Mouse (Mus musculus): ENCODE measurements around the gene Six3. TPM values are rescaled to one million over a fixed set of nuclear protein-coding genes. Genes with fewer than 3 reads are reported as not detected.

Six3 gene
- polyA plus RNA-seq (2012; rRNA removed): 0.74 and 1.2 TPM in 2 replicates

GRCm38 (mm10) chr17:85613266-85613860 lies at the start of gene Six3:
Gene Six3 (plus strand): TSS chr17:85613608.
- no peak for DNase-seq (ENCODE audit: extremely low spot score in 1 of 2, low spot score in 1 of 2)

GRCm38 (mm10) chr17:85564107-85564506 lies 49.3 kb upstream of the Six3 start:
- no peak for DNase-seq (ENCODE audit: extremely low spot score in 1 of 2, low spot score in 1 of 2)

DNA sequence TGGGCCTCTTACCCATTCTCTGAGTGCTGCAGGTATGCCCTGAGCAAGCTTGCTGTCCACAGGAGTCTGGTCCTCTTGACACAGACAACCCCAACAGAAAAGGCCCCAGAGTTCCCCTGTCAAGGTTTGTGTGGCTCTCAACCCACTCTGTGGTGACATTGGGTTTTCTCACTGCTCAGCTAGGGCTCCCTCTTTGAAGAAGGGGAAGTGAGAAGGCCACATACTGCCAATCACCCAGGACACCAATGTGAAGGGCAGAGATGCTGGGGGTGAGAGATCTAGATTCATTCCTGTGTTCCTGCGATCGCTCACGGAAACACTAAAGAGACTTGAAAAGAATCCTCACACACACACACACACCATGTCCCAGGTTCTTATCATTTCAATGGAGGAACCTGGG lies 39.4 kb upstream of the Six3 start:
- DNase-seq (ENCODE audit: extremely low spot score in 1 of 2, low spot score in 1 of 2): no peak

GRCm38 (mm10) chr17:85578290-85578689 lies 35.1 kb upstream of the Six3 start:
- no peak for DNase-seq (ENCODE audit: extremely low spot score in 1 of 2, low spot score in 1 of 2)

GRCm38 (mm10) chr17:85579350-85579749 lies 34.1 kb upstream of the Six3 start:
- DNase-seq (ENCODE audit: extremely low spot score in 1 of 2, low spot score in 1 of 2): no peak

- no peak for DNase-seq (ENCODE audit: extremely low spot score in 1 of 2, low spot score in 1 of 2)
Measured at GRCm38 (mm10) chr17:85580221-85580620, 33.2 kb upstream of the Six3 start.

- DNase-seq (ENCODE audit: extremely low spot score in 1 of 2, low spot score in 1 of 2): no peak
Measured at GRCm38 (mm10) chr17:85584170-85584569, 29.2 kb upstream of the Six3 start.

DNA sequence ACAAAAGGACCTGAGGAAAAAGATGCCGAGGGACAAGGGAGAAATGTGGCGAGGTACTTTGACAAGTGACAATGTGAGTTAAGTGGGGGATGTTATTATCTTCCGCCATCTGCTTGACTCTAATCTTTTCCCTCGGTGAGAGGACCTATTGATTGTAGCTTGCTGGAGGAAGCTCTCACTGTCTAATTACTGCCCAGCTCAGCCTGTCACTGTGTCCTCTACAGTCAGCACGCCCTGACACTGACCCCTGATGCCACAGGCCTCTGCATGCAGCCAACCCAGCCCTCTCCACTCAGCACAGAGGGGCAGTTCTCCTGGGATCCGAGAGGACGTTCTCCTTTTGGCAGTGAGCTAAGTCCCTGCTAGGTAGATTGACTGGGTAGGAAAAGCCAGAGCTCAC lies 28.8 kb upstream of the Six3 start:
- no peak for DNase-seq (ENCODE audit: extremely low spot score in 1 of 2, low spot score in 1 of 2)

GRCm38 (mm10) chr17:85585779-85586178 lies 27.6 kb upstream of the Six3 start:
- DNase-seq (ENCODE audit: extremely low spot score in 1 of 2, low spot score in 1 of 2): no peak

- DNase-seq (ENCODE audit: extremely low spot score in 1 of 2, low spot score in 1 of 2): no peak
Measured at GRCm38 (mm10) chr17:85591976-85592375, 21.4 kb upstream of the Six3 start.

DNA sequence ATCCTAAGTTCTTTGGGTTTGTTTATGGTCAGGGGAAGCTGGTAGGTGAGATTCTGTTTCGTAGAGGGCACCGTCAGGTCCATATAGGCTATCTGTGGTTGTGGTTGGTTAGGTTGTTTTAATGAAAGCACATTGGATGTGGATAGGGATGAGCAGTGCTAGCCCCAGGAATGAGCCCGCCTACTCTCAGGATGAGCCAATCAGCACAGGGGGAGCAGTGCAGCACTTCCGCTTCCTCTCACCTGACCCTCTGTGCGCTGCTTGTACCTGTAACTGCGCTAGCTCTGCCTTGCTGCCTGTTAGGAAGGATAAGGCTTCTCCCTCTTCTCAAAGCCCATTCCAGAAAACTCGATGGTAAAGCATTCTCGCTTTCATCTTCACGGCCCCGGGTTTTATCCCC lies 17.6 kb upstream of the Six3 start:
- DNase-seq (ENCODE audit: extremely low spot score in 1 of 2, low spot score in 1 of 2): no peak

DNA sequence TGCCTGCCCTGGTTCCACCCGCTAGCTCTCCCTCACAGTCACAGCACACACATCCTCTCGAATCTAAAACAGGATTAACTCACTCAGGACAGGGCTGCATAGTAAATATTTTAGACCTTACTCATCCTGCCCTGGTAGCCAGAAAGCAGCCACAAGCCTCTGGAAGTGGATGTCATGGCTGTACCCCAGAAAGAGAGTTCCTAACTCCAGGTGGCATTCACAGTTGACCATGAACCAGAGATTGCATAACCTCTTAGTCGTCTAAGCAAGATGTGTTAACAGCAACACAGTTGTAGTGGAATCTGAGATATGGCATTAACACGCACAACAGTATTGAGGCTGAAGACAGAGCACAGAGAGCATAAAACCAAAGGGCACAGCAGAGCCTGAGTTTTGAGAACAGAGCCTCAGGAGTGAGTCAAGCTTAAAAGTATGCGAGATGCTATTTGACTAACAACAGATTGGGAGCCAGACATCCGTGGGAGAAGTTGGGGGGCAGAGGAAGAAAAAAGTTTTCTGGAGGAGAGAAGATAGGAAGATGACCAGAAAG lies 17.0 kb upstream of the Six3 start:
- DNase-seq (ENCODE audit: extremely low spot score in 1 of 2, low spot score in 1 of 2): no peak

GRCm38 (mm10) chr17:85599520-85599919 lies 13.9 kb upstream of the Six3 start:
- no peak for DNase-seq (ENCODE audit: extremely low spot score in 1 of 2, low spot score in 1 of 2)

GRCm38 (mm10) chr17:85606463-85606862 lies 6.9 kb upstream of the Six3 start:
- no peak for DNase-seq (ENCODE audit: extremely low spot score in 1 of 2, low spot score in 1 of 2)

GRCm38 (mm10) chr17:85607556-85608365 lies 5.6 kb upstream of the Six3 start:
- DNase-seq (ENCODE audit: extremely low spot score in 1 of 2, low spot score in 1 of 2): no peak

- DNase-seq (ENCODE audit: extremely low spot score in 1 of 2, low spot score in 1 of 2): no peak
Measured at GRCm38 (mm10) chr17:85608366-85609093, 4.9 kb upstream of the Six3 start.

DNA sequence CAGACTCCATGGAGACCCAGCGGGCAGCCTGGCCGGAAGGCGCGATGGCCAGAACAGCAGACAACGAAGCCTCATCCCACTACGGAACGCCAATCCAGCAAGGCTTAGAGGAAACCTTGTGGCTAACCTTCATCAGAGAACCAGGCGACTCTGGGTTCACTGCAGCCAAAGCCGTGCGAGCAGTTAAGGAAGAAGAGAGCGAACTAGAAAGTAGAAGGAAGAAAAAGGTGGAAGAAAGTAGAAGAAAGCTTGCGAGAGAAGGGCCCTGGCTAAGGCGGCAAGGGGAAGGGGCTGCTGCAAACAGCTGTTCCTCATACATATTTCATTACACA lies 4.3 kb upstream of the Six3 start:
- DNase-seq (ENCODE audit: extremely low spot score in 1 of 2, low spot score in 1 of 2): no peak

DNA sequence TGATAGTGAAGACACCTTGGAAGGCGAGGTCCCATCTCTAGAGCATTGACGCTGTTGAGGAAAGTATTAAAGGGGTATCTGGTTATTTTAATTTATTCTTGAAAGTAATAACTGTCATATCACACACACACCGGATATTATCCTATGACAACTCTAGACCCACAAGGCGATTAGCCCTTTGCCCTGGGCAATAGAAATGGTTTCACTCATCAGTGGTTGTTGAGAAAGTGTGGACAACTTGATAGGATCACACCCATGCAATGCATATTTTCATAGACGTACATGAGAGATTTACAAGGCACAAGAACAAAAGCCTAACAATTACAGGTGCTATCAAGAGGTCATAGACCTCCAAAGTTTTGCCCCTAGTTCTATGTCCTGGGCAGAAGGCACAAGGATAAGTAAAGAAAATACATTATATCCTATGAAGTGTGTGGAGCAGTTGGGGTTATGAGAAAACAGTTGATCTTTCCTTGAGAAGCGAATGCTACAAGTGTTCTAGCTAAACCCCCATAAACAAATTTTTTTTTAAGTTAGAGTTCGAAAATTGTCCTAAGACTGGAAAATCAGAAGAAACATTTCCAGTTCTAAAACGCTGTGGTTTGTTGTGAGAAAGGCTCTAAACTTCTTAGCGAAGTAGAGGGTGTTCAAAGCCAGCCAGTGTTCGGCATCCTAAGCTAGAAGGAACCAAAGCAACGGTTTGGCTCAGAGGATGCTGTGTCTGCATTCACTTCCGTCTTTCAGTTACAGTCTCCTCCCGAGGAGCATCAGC lies 3.6 kb upstream of the Six3 start:
- no peak for DNase-seq (ENCODE audit: extremely low spot score in 1 of 2, low spot score in 1 of 2)

- no peak for DNase-seq (ENCODE audit: extremely low spot score in 1 of 2, low spot score in 1 of 2)
Measured at GRCm38 (mm10) chr17:85610393-85611115, 2.9 kb upstream of the Six3 start.

All from frontal cortex, adult 2 months (tissue).